Mouse (Mus musculus) olfactory bulb, adult 2 months (tissue): ENCODE data around the gene Hspb8. TPM values are rescaled to one million over a fixed set of nuclear protein-coding genes. Genes with fewer than 3 reads are reported as not detected.

Experiments used
- H3K27ac ChIP-seq: fragments of 200-500 bp; 2 replicates; pipeline ENCODE4 v1.5.1; 2012; ENCODE audit warnings: low read depth, low read length; ENCODE audit not compliant: insufficient read depth
- H3K4me1 ChIP-seq: fragments of 200-500 bp; 2 replicates; pipeline ENCODE4 v1.6.1; 2012; ENCODE audit warnings: low read length; ENCODE audit not compliant: control insufficient read depth, insufficient read depth
- H3K4me3 ChIP-seq: fragments of 200-500 bp; 2 replicates; pipeline ENCODE4 v1.5.1; 2012; ENCODE audit warnings: mild to moderate bottlenecking, low read depth, low read length, moderate library complexity; ENCODE audit not compliant: insufficient read depth
- CTCF ChIP-seq: fragments of 200-500 bp; IDR thresholded peaks from 2 replicates; pipeline ENCODE4 v1.5.1; 2012; ENCODE audit warnings: low read depth, mild to moderate bottlenecking, low read length, moderate library complexity; ENCODE audit not compliant: insufficient read depth
- POLR2A ChIP-seq: fragments of 200-500 bp; IDR thresholded peaks from 2 replicates; pipeline ENCODE4 v1.6.1; 2012; ENCODE audit warnings: mild to moderate bottlenecking, low read depth, low read length, moderate library complexity; ENCODE audit not compliant: insufficient read depth
- whole genome bisulfite sequencing: fragments of 180-500 bp; shearing (Covaris S2); methylation state at CpG from one replicate; pipeline ENCODE4 v1.1.7; 2018; 5-methylcytosine and 5-hydroxymethylcytosine counted together
- polyA plus RNA-seq: library from polyadenylated mRNA; stranded (reverse); fragments of >200 nt; gene quantifications from 2 replicates; pipeline ENCODE4 v1.2.4, GENCODE M21; 2012; ENCODE audit warnings: low replicate concordance; ENCODE audit not compliant: missing spikeins, insufficient read depth, insufficient read length

The Hspb8 gene
- polyA plus RNA-seq, 1 experiment, result not detected

GRCm38 (mm10) chr5:116381726-116382125 lies 40.9 kb downstream of the Hspb8 start:
- H3K4me1 ChIP-seq, result no peaks in the 10 kb centered on the region
- no peak for TF ChIP-seq POLR2A
- TF ChIP-seq CTCF, result no peak
- H3K27ac ChIP-seq, result no peak overlapping the region
- no peak overlapping the region for H3K4me3 ChIP-seq
- 86% methylated on average over 6 of the region's 6 CpGs for WGBS

- WGBS, result 92% methylated on average over 15 of the region's 15 CpGs
Observed at GRCm38 (mm10) chr5:116381217-116381616, 41.4 kb downstream of the Hspb8 start.

GRCm38 (mm10) chr5:116380384-116380783 lies 42.3 kb downstream of the Hspb8 start:
- H3K27ac ChIP-seq, result no peak overlapping the region
- TF ChIP-seq CTCF (no peak), POLR2A (no peak)
- H3K4me1 ChIP-seq, result no peaks in the 10 kb centered on the region
- no peak overlapping the region for H3K4me3 ChIP-seq
- 78% methylated on average over 7 of the region's 7 CpGs for WGBS

More at GRCm38 (mm10) chr5:116381217-116381616, 41.4 kb downstream of the Hspb8 start:
- Histone ChIP-seq H3K4me1 (no peaks in the 10 kb centered on the region), H3K4me3 (no peak overlapping the region), H3K27ac (no peak overlapping the region)
- TF ChIP-seq CTCF (no peak), POLR2A (no peak)

- Histone ChIP-seq H3K4me3 (no peak overlapping the region), H3K27ac (no peak overlapping the region), H3K4me1 (no peaks in the 10 kb centered on the region)
- 84% methylated on average over 5 of the region's 5 CpGs for WGBS
- TF ChIP-seq POLR2A (no peak), CTCF (no peak)
Observed at GRCm38 (mm10) chr5:116378872-116379271, 43.8 kb downstream of the Hspb8 start.

- TF ChIP-seq POLR2A, result no peak
- H3K4me1 ChIP-seq, result no peaks in the 10 kb centered on the region
- H3K4me3 ChIP-seq, result no peak overlapping the region
- no peak overlapping the region for H3K27ac ChIP-seq
- whole genome bisulfite sequencing, result 81% methylated on average over 9 of the region's 9 CpGs
Observed at GRCm38 (mm10) chr5:116367923-116368322, 54.7 kb downstream of the Hspb8 start.

GRCm38 (mm10) chr5:116366889-116367682 lies 55.6 kb downstream of the Hspb8 start:
- TF ChIP-seq POLR2A (no peak), CTCF (no peak)
- H3K4me1 ChIP-seq, result no peaks in the 10 kb centered on the region
- no peak overlapping the region for H3K27ac ChIP-seq
- WGBS, result 88% methylated on average over 20 of the region's 20 CpGs
- no peak overlapping the region for H3K4me3 ChIP-seq

GRCm38 (mm10) chr5:116361342-116361741 lies 61.3 kb downstream of the Hspb8 start:
- Histone ChIP-seq H3K4me3 (no peak overlapping the region), H3K27ac (no peak overlapping the region), H3K4me1 (no peaks in the 10 kb centered on the region)
- TF ChIP-seq POLR2A (no peak), CTCF (no peak)
- 79% methylated on average over 6 of the region's 6 CpGs for WGBS

- no peak for TF ChIP-seq CTCF
- no peak for TF ChIP-seq POLR2A
- Histone ChIP-seq H3K27ac (no peak overlapping the region), H3K4me3 (no peak overlapping the region), H3K4me1 (no peaks in the 10 kb centered on the region)
- WGBS, result 83% methylated on average over 4 of the region's 4 CpGs
Observed at GRCm38 (mm10) chr5:116360751-116361150, 61.9 kb downstream of the Hspb8 start.

Other genes starting within 250 kb of the Hspb8 start
- gene Ccdc60, start 133.9 kb downstream of the Hspb8 start, polyA plus RNA-seq, result not detected in 2 replicates
- gene Srrm4, start 169.0 kb upstream of the Hspb8 start, polyA plus RNA-seq, result not detected in 2 replicates